ENCODE assay signal across 14 mouse cellular contexts in genomic region chr3:144606449-144606848, GRCm38 (mm10). TPM values are rescaled to one million over a fixed set of nuclear protein-coding genes. Genes with fewer than 3 reads are reported as not detected.
DNase-seq lines count a peak whose midpoint lies in the region; ATAC-seq and TF ChIP-seq lines count a peak whose summit lies in the region.
"Had no signal": no experiment of that assay in that cellular context is flagged by ENCODE, and none has a peak within 500 bp of the region (broad histone marks: within the 10 kb centered on the region; RNA-seq: fewer than 3 reads in every experiment).

No protein-coding gene starts in this region.

- no peaks in the 10 kb centered on the region for H3K27me3 ChIP-seq in lung, embryonic 14.5 days (ENCODE audit: insufficient read depth, low read length)
- H3K27me3 ChIP-seq in G1E (ENCODE audit: insufficient read depth, low read length) = no peaks in the 10 kb centered on the region
- H3K27me3 ChIP-seq: forebrain, embryonic 15.5 days; hindbrain, embryonic 15.5 days; limb, embryonic 13.5 days; neural tube, embryonic 13.5 days had no signal

- no peak for ATAC-seq in lung, embryonic 14.5 days (ENCODE audit: insufficient read depth)
- ATAC-seq in G1E (ENCODE audit: extremely low read depth, insufficient number of reproducible peaks, low FRiP score, poor library complexity, severe bottlenecking) = no peak
- peak; percentile 67 for ATAC-seq in megakaryocyte progenitor cell, adult 5-6 weeks (replicated peaks; ENCODE audit: poor library complexity)
- ATAC-seq: forebrain, embryonic 15.5 days had no signal

- H3K4me1 ChIP-seq in lung, embryonic 14.5 days (ENCODE audit: insufficient read depth) = 0 out of 2 replicates have a peak, but pooled peaks cover 3% of the 10 kb centered on the region
- H3K4me1 ChIP-seq in G1E (ENCODE audit: insufficient read depth, low read depth, low read length) = peaks cover 61% of the 10 kb centered on the region

- no peak overlapping the region for H3K9ac ChIP-seq in lung, embryonic 14.5 days
- H3K9ac ChIP-seq: forebrain, embryonic 15.5 days; hindbrain, embryonic 15.5 days; limb, embryonic 13.5 days; neural tube, embryonic 13.5 days had no signal

- H3K27ac ChIP-seq in lung, embryonic 14.5 days (ENCODE audit: low read depth) = no peak overlapping the region
- H3K27ac ChIP-seq: embryonic facial prominence, embryonic 10.5 days; forebrain, embryonic 15.5 days; hindbrain, embryonic 15.5 days; limb, embryonic 13.5 days; neural tube, embryonic 13.5 days had no signal

- WGBS in lung, embryonic 14.5 days = 71% methylated on average over 4 of the region's 4 CpGs

- H3K4me2 ChIP-seq in lung, embryonic 14.5 days = no peak overlapping the region
- H3K4me2 ChIP-seq: forebrain, embryonic 15.5 days; hindbrain, embryonic 15.5 days; limb, embryonic 13.5 days; neural tube, embryonic 13.5 days had no signal

- no peaks in the 10 kb centered on the region for H3K9me3 ChIP-seq in lung, embryonic 14.5 days (ENCODE audit: low read depth, low read length)
- no peaks in the 10 kb centered on the region for H3K9me3 ChIP-seq in G1E (replicated peaks)
- H3K9me3 ChIP-seq: embryonic facial prominence, embryonic 10.5 days; forebrain, embryonic 15.5 days; hindbrain, embryonic 15.5 days; limb, embryonic 13.5 days; neural tube, embryonic 13.5 days had no signal

- DNase-seq in lung, embryonic 14.5 days = no peak
- DNase-seq in lung, postnatal 14 days = no peak
- DNase-seq in G1E (ENCODE audit: low spot score) = no peak
- no peak for DNase-seq in brain, embryonic 14.5 days (ENCODE audit: low read depth)
- no peak for DNase-seq in left cerebral cortex, adult 8-10 months (ENCODE audit: low spot score in 2 of 2)
- DNase-seq in cerebellum, postnatal 36 days = no peak
- DNase-seq: cerebellum, adult 11-12 months; right cerebral cortex, postnatal 14 days had no signal

- no peaks in the 10 kb centered on the region for H3K36me3 ChIP-seq in lung, embryonic 14.5 days (ENCODE audit: insufficient read depth)
- peaks cover 18% of the 10 kb centered on the region for H3K36me3 ChIP-seq in G1E (replicated peaks)
- H3K36me3 ChIP-seq: forebrain, embryonic 15.5 days; hindbrain, embryonic 15.5 days had no signal

- no peak for TF ChIP-seq POLR2A in brain, embryonic 14.5 days (IDR thresholded peaks at IDR 0.05; ENCODE audit: borderline replicate concordance, extremely low read depth, insufficient read depth, insufficient read length, poor library complexity, severe bottlenecking)

- TF ChIP-seq CTCF in lung, embryonic 14.5 days (IDR thresholded peaks at IDR 0.05; ENCODE audit: low read depth) = peak; percentile 38
- 0 out of 2 replicates have a peak, but pooled peaks have one; percentile 27 for TF ChIP-seq CTCF in G1E (IDR thresholded peaks at IDR 0.05; ENCODE audit: low read depth, low read length)
- 0 out of 2 replicates have a peak, but pooled peaks have one; percentile 15 for TF ChIP-seq CTCF in brain, embryonic 14.5 days (IDR thresholded peaks at IDR 0.05; ENCODE audit: borderline replicate concordance, extremely low read depth, insufficient read depth, insufficient read length)

- no peak overlapping the region for H3K4me3 ChIP-seq in lung, embryonic 14.5 days (ENCODE audit: low read depth, low read length)
- H3K4me3 ChIP-seq in G1E (ENCODE audit: low read depth, low read length) = no peak overlapping the region
- H3K4me3 ChIP-seq: embryonic facial prominence, embryonic 10.5 days; forebrain, embryonic 15.5 days; hindbrain, embryonic 15.5 days; limb, embryonic 13.5 days; neural tube, embryonic 13.5 days had no signal

RNA-seq across cellular contexts. Expression of gene Selenof, which starts 36.3 kb away (rescaled TPM):
- polyA plus RNA-seq in lung, embryonic 14.5 days (2014; fragmentation: Nextera tagmentation; extraction: Ambion mirVana) = 497 and 531 TPM in 2 replicates
- total RNA-seq in G1E (2014; fragmentation: Nextera tagmentation) (314 and 354 TPM in 2 replicates), G1E (2017) (662 and 687 TPM in 2 replicates)
- 19.9 TPM in 2 replicates for polyA plus RNA-seq in G1E (2012)
- 254 and 296 TPM in 2 replicates for polyA plus RNA-seq in brain, embryonic 14.5 days (2012; rRNA removed)
- total RNA-seq in megakaryocyte progenitor cell, adult 5-6 weeks (2015) = 542 and 574 TPM in 2 replicates
- 723 and 819 TPM in 2 replicates for total RNA-seq in megakaryocyte progenitor cell, adult 5-6 weeks (2017)
- total RNA-seq in left cerebral cortex, adult 8-10 months (2022) = 100 to 1,000 TPM; 210 to 244 (median 232) TPM

RNA-seq across cellular contexts. Expression of gene Hs2st1, which starts 36.5 kb away (rescaled TPM):
- polyA plus RNA-seq in lung, embryonic 14.5 days (2014; fragmentation: Nextera tagmentation; extraction: Ambion mirVana) = 11.9 and 13.3 TPM in 2 replicates
- total RNA-seq in G1E (2014; fragmentation: Nextera tagmentation) (37.8 and 43.6 TPM in 2 replicates), G1E (2017) (36.1 and 40.6 TPM in 2 replicates)
- 6.1 and 7.6 TPM in 2 replicates for polyA plus RNA-seq in G1E (2012)
- polyA plus RNA-seq in brain, embryonic 14.5 days (2012; rRNA removed) = 27.3 and 30.9 TPM in 2 replicates
- total RNA-seq in megakaryocyte progenitor cell, adult 5-6 weeks (2015) = 14.2 and 15.7 TPM in 2 replicates
- total RNA-seq in megakaryocyte progenitor cell, adult 5-6 weeks (2017) = 11.8 and 14.7 TPM in 2 replicates
- total RNA-seq in left cerebral cortex, adult 8-10 months (2022) = 10 to 100 TPM; 42.0 to 51.7 (median 48.7) TPM
